Mouse (Mus musculus) G1E (cell line): ENCODE measurements around the gene Zfp36l2. TPM values are rescaled to one million over a fixed set of nuclear protein-coding genes. Genes with fewer than 3 reads are reported as not detected.
"Not testable (repeated sequence)": the region's sequence is repeated elsewhere in the genome, so short reads cannot be mapped to it uniquely, and the experiment has no call there.

Source experiments
- ATAC-seq: 2 replicates; pipeline ENCODE4 v1.8.0; 2016; ENCODE audit warnings: mild to moderate bottlenecking; ENCODE audit not compliant: insufficient number of reproducible peaks, poor library complexity, low FRiP score, severe bottlenecking; ENCODE audit errors: extremely low read depth
- DNase-seq: peaks from one replicate; pipeline ENCODE4 v3.0.0; 2012; ENCODE audit warnings: low spot score
- H3K27me3 ChIP-seq: 2 replicates; pipeline ENCODE4 v1.6.1; 2012; ENCODE audit warnings: mild to moderate bottlenecking, low read length, inconsistent platforms; ENCODE audit not compliant: insufficient read depth
- H3K36me3 ChIP-seq: replicated peaks from 2 replicates; pipeline ENCODE3; 2012; ENCODE audit warnings: mild to moderate bottlenecking, inconsistent platforms
- H3K4me1 ChIP-seq: 2 replicates; pipeline ENCODE4 v1.6.1; 2012; ENCODE audit warnings: low read depth, low read length, inconsistent platforms, mixed read lengths; ENCODE audit not compliant: insufficient read depth
- H3K4me3 ChIP-seq: 2 replicates; pipeline ENCODE4 v1.5.1; 2012; ENCODE audit warnings: low read depth, mild to moderate bottlenecking, inconsistent platforms, low read length, moderate library complexity, mixed read lengths
- H3K9me3 ChIP-seq: replicated peaks from 2 replicates; pipeline ENCODE4 v1.6.1; 2012; ENCODE audit warnings: inconsistent platforms
- CTCF ChIP-seq: IDR thresholded peaks from 2 replicates; pipeline ENCODE4 v1.5.1; 2012; ENCODE audit warnings: low read depth, low read length, inconsistent platforms, mixed read lengths
- GATA1 ChIP-seq: IDR thresholded peaks from 2 replicates; pipeline ENCODE4 v1.6.1; 2012; ENCODE audit warnings: borderline replicate concordance, low read length, inconsistent platforms, mixed read lengths
- GATA2 ChIP-seq: IDR thresholded peaks from 2 replicates; pipeline ENCODE4 v1.6.1; 2012; ENCODE audit warnings: low read depth, low read length, inconsistent platforms, borderline replicate concordance
- POLR2AphosphoS5 ChIP-seq: IDR thresholded peaks from 2 replicates; pipeline ENCODE4 v1.6.1; 2012; ENCODE audit warnings: low read depth, low read length, inconsistent platforms; ENCODE audit not compliant: insufficient replicate concordance
- TAL1 ChIP-seq: conservative IDR thresholded peaks from 2 replicates; pipeline ENCODE4 v1.6.1; 2012; ENCODE audit warnings: low read depth, low read length, inconsistent platforms, mixed read lengths
- polyA plus RNA-seq: library from polyadenylated mRNA; stranded (reverse); fragments of >175 nt; gene quantifications from 2 replicates; pipeline ENCODE4 v1.2.3, GENCODE M21; 2012
- total RNA-seq, 2 experiments: library from RNA; stranded (forward) in 1 of 2; stranded (reverse) in 1 of 2; fragments of 200-1000 nt in 1 of 2; fragments of >200 nt in 1 of 2; fragmentation: Nextera tagmentation in 1 of 2; gene quantifications; 2 replicates each; pipeline ENCODE4 v1.2.3; 2014 to 2017

Gene Zfp36l2
- total and polyA plus RNA-seq, 3 experiments, result 112 to 884 (median 417) TPM

- H3K4me1 ChIP-seq, result no peaks in the 10 kb centered on the region; the same call in 1 of the 2 replicates
- no peaks in the 10 kb centered on the region for H3K27me3 ChIP-seq
- peaks cover 96% of the 10 kb centered on the region for H3K36me3 ChIP-seq
- TF ChIP-seq GATA1 (no peak), POLR2AphosphoS5 (no peak), GATA2 (no peak), CTCF (no peak), TAL1 (no peak)
- H3K4me3 ChIP-seq, result no peak overlapping the region
- no peaks in the 10 kb centered on the region for H3K9me3 ChIP-seq
- DNase-seq (no peak), ATAC-seq (no peak)
Measured at GRCm38 (mm10) chr17:84228223-84228622, 40.5 kb upstream of the Zfp36l2 start.

DNA sequence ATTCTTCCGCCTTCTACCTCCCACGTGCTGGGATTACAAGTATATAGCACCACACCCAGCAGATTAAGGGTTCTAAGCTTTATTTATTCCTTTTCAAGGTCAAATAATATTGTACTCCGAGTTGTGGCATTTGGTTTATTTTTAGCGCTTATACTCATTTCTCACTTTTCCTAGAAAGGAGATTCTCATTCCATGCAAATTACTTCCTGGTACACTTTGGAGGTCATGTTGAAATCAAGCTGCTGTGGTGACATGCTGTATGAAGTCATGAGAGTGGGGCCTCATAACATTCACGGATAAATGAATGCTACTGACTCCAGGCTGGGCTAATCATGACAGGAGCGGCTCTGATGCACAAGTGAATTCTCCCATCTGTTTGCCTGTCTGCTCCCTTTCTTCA lies 38.9 kb upstream of the Zfp36l2 start:
- Histone ChIP-seq H3K4me3 (no peak overlapping the region), H3K9me3 (no peaks in the 10 kb centered on the region), H3K27me3 (no peaks in the 10 kb centered on the region), H3K4me1 (no peaks in the 10 kb centered on the region; the same call in 1 of the 2 replicates), H3K36me3 (peaks cover 97% of the 10 kb centered on the region)
- ATAC-seq (no peak), DNase-seq (no peak)
- TF ChIP-seq POLR2AphosphoS5, result no peak
- TF ChIP-seq TAL1, result no peak
- TF ChIP-seq GATA2, result no peak
- TF ChIP-seq CTCF, result no peak
- TF ChIP-seq GATA1, result no peak

- Histone ChIP-seq H3K27me3 (no peaks in the 10 kb centered on the region), H3K4me3 (no peak overlapping the region), H3K9me3 (no peaks in the 10 kb centered on the region), H3K36me3 (peaks cover 97% of the 10 kb centered on the region), H3K4me1 (no peaks in the 10 kb centered on the region; the same call in 1 of the 2 replicates)
- no peak for DNase-seq
- no peak for ATAC-seq
- TF ChIP-seq GATA1 (no peak), TAL1 (no peak), GATA2 (no peak), POLR2AphosphoS5 (no peak), CTCF (no peak)
Measured at GRCm38 (mm10) chr17:84226231-84226630, 38.5 kb upstream of the Zfp36l2 start.

GRCm38 (mm10) chr17:84224217-84224887 lies 36.6 kb upstream of the Zfp36l2 start:
- no peak for DNase-seq
- peaks cover 97% of the 10 kb centered on the region for H3K36me3 ChIP-seq

DNA sequence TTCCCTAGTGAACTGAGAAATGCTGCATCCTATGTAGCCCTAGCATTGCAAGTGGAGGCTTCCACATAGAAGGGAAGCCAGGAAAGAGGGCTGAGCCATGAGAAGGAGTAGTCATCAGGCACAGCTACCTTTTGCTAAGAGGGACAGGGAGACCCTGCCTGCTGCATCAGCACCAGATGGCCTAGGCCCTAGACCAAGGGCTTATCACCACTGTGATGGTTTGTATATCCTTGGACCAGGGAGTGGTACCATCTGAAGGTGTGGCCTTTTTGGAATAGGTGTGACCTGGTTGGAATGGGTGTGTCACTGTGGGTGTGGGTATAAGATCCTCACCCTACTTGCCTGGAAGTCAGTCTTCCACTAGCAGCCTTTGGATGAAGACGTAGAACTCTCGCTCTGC lies 31.1 kb upstream of the Zfp36l2 start:
- ATAC-seq, H3K4me3 ChIP-seq, DNase-seq, H3K4me1 ChIP-seq, H3K27me3 ChIP-seq, H3K9me3 ChIP-seq: not testable (repeated sequence)
- peaks cover 93% of the 10 kb centered on the region for H3K36me3 ChIP-seq

More at GRCm38 (mm10) chr17:84224217-84224887, 36.6 kb upstream of the Zfp36l2 start:
- H3K9me3 ChIP-seq, result no peaks in the 10 kb centered on the region
- no peaks in the 10 kb centered on the region for H3K27me3 ChIP-seq
- ATAC-seq, result no peak
- no peak overlapping the region for H3K4me3 ChIP-seq
- no peak for TF ChIP-seq GATA1
- TF ChIP-seq POLR2AphosphoS5, result no peak
- TF ChIP-seq CTCF, result no peak
- no peak for TF ChIP-seq TAL1
- no peak for TF ChIP-seq GATA2
- no peaks in the 10 kb centered on the region; the same call in 1 of the 2 replicates for H3K4me1 ChIP-seq

DNA sequence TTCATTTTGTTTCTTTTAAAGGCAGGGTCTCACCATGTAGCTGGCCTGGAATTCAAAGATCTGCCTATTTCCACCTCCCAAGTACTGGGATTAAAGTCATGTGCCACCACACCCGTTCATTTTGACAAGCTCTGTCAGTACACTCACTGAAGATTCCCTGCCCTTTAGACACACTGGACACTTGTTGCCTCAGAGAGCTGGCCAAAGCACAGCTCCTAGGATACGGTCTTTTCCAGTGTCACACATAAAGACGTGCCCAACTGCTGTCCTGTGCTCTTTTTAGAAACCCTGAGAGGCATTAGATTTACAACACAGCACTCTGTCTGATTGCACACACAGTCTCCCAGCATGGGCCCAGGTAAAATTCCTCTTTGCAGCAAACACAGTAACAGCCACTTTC lies 29.9 kb upstream of the Zfp36l2 start:
- Histone ChIP-seq H3K4me1 (no peaks in the 10 kb centered on the region), H3K9me3 (no peaks in the 10 kb centered on the region), H3K4me3 (no peak overlapping the region), H3K27me3 (no peaks in the 10 kb centered on the region), H3K36me3 (peaks cover 93% of the 10 kb centered on the region)
- no peak for DNase-seq
- TF ChIP-seq GATA1 (no peak), POLR2AphosphoS5 (no peak), GATA2 (no peak), CTCF (no peak), TAL1 (no peak)
- no peak for ATAC-seq
